Mouse (Mus musculus) forebrain, embryonic 16.5 days (tissue): ENCODE measurements around the gene Dnajc14. TPM values are rescaled to one million over a fixed set of nuclear protein-coding genes. Genes with fewer than 3 reads are reported as not detected.

Experiments used
- ATAC-seq: fragments of 200-750 bp; cut with Nextera tagmentation; 2 replicates; pipeline ENCODE4 v1.8.0; 2017; ENCODE audit warnings: mild to moderate bottlenecking, moderate library complexity
- H3K27ac ChIP-seq: fragments of 300-500 bp; sonication (generic); 2 replicates; pipeline ENCODE4 v1.5.1; 2014; ENCODE audit warnings: low read length, control low read depth
- H3K27me3 ChIP-seq: fragments of 300-500 bp; sonication (generic); replicated peaks from 2 replicates; pipeline ENCODE4 v1.6.1; 2014; ENCODE audit warnings: low read length; ENCODE audit not compliant: control insufficient read depth, insufficient read depth
- H3K36me3 ChIP-seq: fragments of 300-500 bp; sonication (generic); 2 replicates; pipeline ENCODE4 v1.6.1; 2014; ENCODE audit not compliant: control insufficient read depth, insufficient read depth
- H3K4me1 ChIP-seq: fragments of 300-500 bp; sonication (generic); replicated peaks from 2 replicates; pipeline ENCODE4 v1.6.1; 2014; ENCODE audit warnings: low read length; ENCODE audit not compliant: control insufficient read depth, insufficient read depth
- H3K4me2 ChIP-seq: fragments of 300-500 bp; sonication (generic); 2 replicates; pipeline ENCODE4 v1.6.1; 2014; ENCODE audit warnings: mild to moderate bottlenecking, low read length, control low read depth
- H3K4me3 ChIP-seq: fragments of 300-500 bp; sonication (generic); replicated peaks from 2 replicates; pipeline ENCODE4 v1.5.1; 2014; ENCODE audit warnings: mild to moderate bottlenecking, low read length, control low read depth
- H3K9ac ChIP-seq: fragments of 300-500 bp; sonication (generic); replicated peaks from 2 replicates; pipeline ENCODE4 v1.6.1; 2014; ENCODE audit warnings: low read depth, low read length, control low read depth
- H3K9me3 ChIP-seq: fragments of 300-500 bp; sonication (generic); 2 replicates; pipeline ENCODE4 v1.6.1; 2016; ENCODE audit warnings: low read length; ENCODE audit not compliant: control insufficient read depth
- WGBS: fragments of 180-500 bp; shearing (Covaris S2); extraction: QIAGEN DNeasy Blood & Tissue Kit; methylation state at CpG from one replicate; pipeline ENCODE4 v1.1.7; 2014; 5-methylcytosine and 5-hydroxymethylcytosine counted together
- polyA plus RNA-seq: library from polyadenylated mRNA; unstranded; fragments of >200 nt; fragmentation: Nextera tagmentation; extraction: Ambion mirVana; gene quantifications from 2 replicates; pipeline ENCODE4 v1.2.1, GENCODE M21; 2015

Gene Dnajc14
- polyA plus RNA-seq, 1 experiment from 2014 or later: 67.2 TPM

- H3K4me3 ChIP-seq: no peak overlapping the region
- H3K27ac ChIP-seq: no peak overlapping the region
- no peak for ATAC-seq
- H3K4me2 ChIP-seq: no peak overlapping the region
- H3K4me1 ChIP-seq: no peaks in the 10 kb centered on the region
- H3K9me3 ChIP-seq: no peaks in the 10 kb centered on the region
- peaks cover 15% of the 10 kb centered on the region for H3K36me3 ChIP-seq
- no peaks in the 10 kb centered on the region for H3K27me3 ChIP-seq
- H3K9ac ChIP-seq: no peak overlapping the region
Observed at GRCm38 (mm10) chr10:128840612-128841011, 36.8 kb downstream of the Dnajc14 start.

DNA sequence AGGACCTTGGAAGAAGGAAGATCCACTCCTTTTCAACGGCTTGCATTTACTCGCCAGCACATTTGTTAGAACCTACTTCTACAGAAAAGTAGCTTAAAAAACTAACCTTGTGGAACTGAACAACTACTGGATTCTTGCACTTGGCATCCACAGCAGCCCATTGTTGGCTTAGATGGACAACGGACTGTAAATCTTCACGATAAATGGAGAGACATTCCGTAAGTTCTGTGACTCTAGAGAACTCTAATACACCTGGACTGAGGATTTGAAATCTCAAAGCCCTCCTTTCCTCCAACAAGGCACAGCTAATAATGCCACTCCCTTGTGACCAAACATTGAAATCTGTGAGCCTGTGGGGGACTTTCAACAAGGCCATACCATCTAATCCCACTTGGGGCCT, 39.4 kb downstream of the Dnajc14 start:
- Histone ChIP-seq H3K4me3 (no peak overlapping the region), H3K9me3 (no peaks in the 10 kb centered on the region), H3K4me2 (no peak overlapping the region), H3K27me3 (no peaks in the 10 kb centered on the region), H3K27ac (no peak overlapping the region), H3K4me1 (no peaks in the 10 kb centered on the region), H3K9ac (no peak overlapping the region), H3K36me3 (peaks cover 18% of the 10 kb centered on the region)
- ATAC-seq: no peak
- 93% methylated on average over 5 of the region's 5 CpGs for WGBS

DNA sequence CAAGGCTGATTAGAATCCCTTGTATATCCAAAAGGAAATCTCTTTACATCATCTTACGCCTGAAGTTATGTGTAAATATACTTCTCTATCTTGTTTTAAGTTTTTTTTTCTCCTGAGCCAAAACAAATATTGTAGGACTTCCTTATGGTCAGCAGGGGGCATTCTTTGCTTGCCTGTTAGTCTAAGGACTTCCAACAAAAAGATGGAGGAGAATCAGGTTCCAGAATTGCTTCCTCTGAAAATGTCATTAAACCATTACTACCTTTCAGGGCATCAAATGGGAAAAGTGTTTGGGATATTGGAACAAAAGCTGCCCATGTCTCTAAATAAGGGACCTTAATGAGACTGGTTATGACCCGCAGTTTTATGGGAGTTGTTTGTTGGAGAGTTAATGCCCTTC, 41.7 kb downstream of the Dnajc14 start:
- peaks cover 23% of the 10 kb centered on the region for H3K36me3 ChIP-seq
- no peaks in the 10 kb centered on the region for H3K4me1 ChIP-seq
- no peaks in the 10 kb centered on the region for H3K9me3 ChIP-seq
- WGBS: 38% methylated on average over 2 of the region's 2 CpGs
- no peak overlapping the region for H3K4me3 ChIP-seq
- no peak overlapping the region for H3K27ac ChIP-seq
- H3K27me3 ChIP-seq: no peaks in the 10 kb centered on the region
- ATAC-seq: no peak
- no peak overlapping the region for H3K9ac ChIP-seq
- H3K4me2 ChIP-seq: no peak overlapping the region

DNA sequence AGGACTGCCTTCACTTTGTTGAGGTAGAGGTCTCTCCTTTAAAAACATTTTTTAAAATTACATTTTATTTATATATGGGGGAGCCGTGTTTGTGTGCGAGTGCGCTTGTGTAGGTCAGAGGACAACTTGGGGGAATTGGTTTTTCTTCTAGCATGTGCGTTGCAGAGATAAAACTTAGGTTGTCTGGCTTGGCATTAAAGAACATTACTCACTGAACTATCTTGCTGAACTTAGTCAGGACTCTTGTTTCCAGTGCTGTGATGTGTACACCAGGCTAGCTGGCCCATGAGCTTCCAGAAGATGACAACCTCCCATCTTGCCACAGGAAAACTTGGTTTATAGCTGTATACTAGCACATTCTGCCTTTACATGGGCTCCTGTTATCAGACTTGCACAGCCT, 42.8 kb downstream of the Dnajc14 start:
- no peak overlapping the region for H3K4me2 ChIP-seq
- WGBS: 98% methylated on average over 4 of the region's 4 CpGs
- H3K36me3 ChIP-seq: peaks cover 20% of the 10 kb centered on the region

GRCm38 (mm10) chr10:128848426-128848825, 44.6 kb downstream of the Dnajc14 start:
- ATAC-seq: no peak
- H3K9me3 ChIP-seq: no peaks in the 10 kb centered on the region
- no peak overlapping the region for H3K4me3 ChIP-seq
- H3K4me1 ChIP-seq: no peaks in the 10 kb centered on the region
- peaks cover 15% of the 10 kb centered on the region for H3K36me3 ChIP-seq
- no peaks in the 10 kb centered on the region for H3K27me3 ChIP-seq
- WGBS: 81% methylated on average over 2 of the region's 2 CpGs
- H3K9ac ChIP-seq: no peak overlapping the region
- H3K27ac ChIP-seq: no peak overlapping the region
- no peak overlapping the region for H3K4me2 ChIP-seq

More for the DNA sequence above, 42.8 kb downstream of the Dnajc14 start:
- Histone ChIP-seq H3K9me3 (no peaks in the 10 kb centered on the region), H3K27ac (no peak overlapping the region), H3K4me1 (no peaks in the 10 kb centered on the region), H3K9ac (no peak overlapping the region), H3K27me3 (no peaks in the 10 kb centered on the region), H3K4me3 (no peak overlapping the region)
- no peak for ATAC-seq

GRCm38 (mm10) chr10:128850339-128850738, 46.5 kb downstream of the Dnajc14 start:
- Histone ChIP-seq H3K4me3 (no peak overlapping the region), H3K4me1 (no peaks in the 10 kb centered on the region), H3K4me2 (no peak overlapping the region), H3K27ac (no peak overlapping the region), H3K9me3 (no peaks in the 10 kb centered on the region), H3K36me3 (peaks cover 12% of the 10 kb centered on the region), H3K9ac (no peak overlapping the region), H3K27me3 (no peaks in the 10 kb centered on the region)
- 82% methylated on average over 3 of the region's 3 CpGs for WGBS
- ATAC-seq: no peak

DNA sequence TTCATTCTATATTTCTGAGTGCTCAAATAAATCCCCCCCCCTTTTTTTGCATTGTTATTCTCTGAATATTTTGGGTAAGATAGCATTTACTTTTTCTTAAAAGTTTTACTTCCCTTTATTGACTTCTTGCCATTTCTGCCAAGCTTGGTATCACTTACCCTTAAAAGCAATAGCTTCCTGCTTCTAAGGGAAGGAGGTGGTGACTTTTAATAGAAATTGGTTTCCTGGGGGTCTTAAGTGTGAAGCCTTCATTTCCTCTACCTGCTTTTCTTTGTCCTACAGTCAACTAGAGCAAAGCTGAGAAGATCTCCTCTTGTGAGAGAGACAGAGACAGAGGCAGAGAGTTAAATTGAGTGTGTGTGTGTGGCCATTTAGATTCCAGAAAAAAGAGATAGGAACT, 57.3 kb downstream of the Dnajc14 start:
- Histone ChIP-seq H3K9ac (no peak overlapping the region), H3K27me3 (no peaks in the 10 kb centered on the region), H3K4me3 (no peak overlapping the region), H3K4me1 (no peaks in the 10 kb centered on the region), H3K27ac (no peak overlapping the region), H3K9me3 (no peaks in the 10 kb centered on the region), H3K4me2 (no peak overlapping the region), H3K36me3 (peaks cover 8% of the 10 kb centered on the region)
- ATAC-seq: no peak

GRCm38 (mm10) chr10:128866042-128866441, 62.2 kb downstream of the Dnajc14 start:
- no peak for ATAC-seq
- no peak overlapping the region for H3K27ac ChIP-seq
- no peak overlapping the region for H3K4me2 ChIP-seq
- no peaks in the 10 kb centered on the region for H3K9me3 ChIP-seq
- H3K4me1 ChIP-seq: no peaks in the 10 kb centered on the region
- no peak overlapping the region for H3K4me3 ChIP-seq
- H3K36me3 ChIP-seq: peaks cover 8% of the 10 kb centered on the region
- H3K27me3 ChIP-seq: no peaks in the 10 kb centered on the region
- no peak overlapping the region for H3K9ac ChIP-seq
- 90% methylated on average over 3 of the region's 3 CpGs for WGBS

DNA sequence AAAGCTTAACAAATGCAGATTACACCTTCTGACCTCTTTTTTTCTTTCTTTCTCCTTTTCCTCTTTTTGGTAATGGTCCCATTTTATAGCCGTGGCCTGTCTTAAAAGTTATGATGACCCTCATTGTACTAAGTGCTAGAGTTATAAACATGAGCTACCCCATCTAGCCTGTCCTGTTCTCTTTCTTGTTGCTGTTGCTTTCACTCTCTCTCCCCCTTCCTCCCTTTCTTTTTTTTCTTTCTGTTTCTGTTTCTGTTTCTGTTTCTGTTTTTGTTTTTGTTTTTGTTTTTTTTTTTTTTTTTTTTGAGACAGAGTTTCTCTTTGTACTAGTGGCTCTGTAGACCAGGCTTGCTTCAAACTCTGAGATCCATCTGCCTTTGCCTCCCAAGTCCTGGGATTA, 62.7 kb downstream of the Dnajc14 start:
- H3K4me1 ChIP-seq: no peaks in the 10 kb centered on the region
- no peak overlapping the region for H3K27ac ChIP-seq
- H3K9ac ChIP-seq: no peak overlapping the region
- WGBS: 84% methylated on average over 1 of the region's 1 CpGs
- H3K4me2 ChIP-seq: no peak overlapping the region
- no peaks in the 10 kb centered on the region for H3K27me3 ChIP-seq
- H3K36me3 ChIP-seq: peaks cover 9% of the 10 kb centered on the region
- no peak overlapping the region for H3K4me3 ChIP-seq
- no peak for ATAC-seq
- no peaks in the 10 kb centered on the region for H3K9me3 ChIP-seq
